8 mouse cellular contexts compared by ENCODE assay signal in the genomic region with DNA sequence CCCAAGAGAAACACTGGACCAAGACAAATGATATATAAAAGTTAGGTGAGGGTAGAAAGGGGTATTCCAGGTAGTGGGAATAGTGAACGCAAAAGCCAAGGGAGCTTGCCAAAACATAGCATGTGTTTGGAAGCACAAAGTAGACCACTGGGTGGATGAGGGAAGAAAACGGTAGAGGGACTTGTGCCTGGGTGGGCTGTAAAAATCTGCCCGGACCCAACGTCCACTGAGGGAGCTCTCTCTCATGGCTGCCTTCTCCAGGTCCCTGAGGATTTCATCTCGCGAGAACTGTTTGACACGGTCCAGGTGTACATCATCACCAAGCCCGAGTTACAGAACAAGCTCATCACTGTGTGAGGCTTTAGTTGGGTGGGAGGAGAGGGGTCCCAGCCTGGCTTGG. TPM values are rescaled to one million over a fixed set of nuclear protein-coding genes. Genes with fewer than 3 reads are reported as not detected.
DNase-seq lines count a peak whose midpoint lies in the region; ATAC-seq and TF ChIP-seq lines count a peak whose summit lies in the region.

No protein-coding gene starts in this region.

- TF ChIP-seq CTCF in lung, postnatal 0 days (IDR thresholded peaks at IDR 0.05): no peak

- H3K27ac ChIP-seq in lung, postnatal 0 days (ENCODE audit: low read length): no peak overlapping the region
- H3K27ac ChIP-seq in limb, embryonic 10.5 days: peak overlapping the region; percentile 75; the same call in 1 of the 2 replicates
- no peak overlapping the region for H3K27ac ChIP-seq in stomach, embryonic 15.5 days

- peaks cover 14% of the 10 kb centered on the region for H3K4me1 ChIP-seq in lung, postnatal 0 days (ENCODE audit: insufficient read depth, low read depth, low read length)
- peaks cover 51% of the 10 kb centered on the region for H3K4me1 ChIP-seq in limb, embryonic 10.5 days
- peaks cover 31% of the 10 kb centered on the region for H3K4me1 ChIP-seq in stomach, embryonic 15.5 days

- H3K4me2 ChIP-seq in lung, postnatal 0 days (replicated peaks; ENCODE audit: low read depth, low read length): peak overlapping the region; percentile 60
- peak overlapping the region; percentile 90 for H3K4me2 ChIP-seq in stomach, embryonic 15.5 days

- H3K27me3 ChIP-seq in lung, postnatal 0 days (replicated peaks; ENCODE audit: insufficient read depth, low read length): no peaks in the 10 kb centered on the region
- 0 out of 2 replicates have a peak, but pooled peaks cover 2% of the 10 kb centered on the region for H3K27me3 ChIP-seq in limb, embryonic 10.5 days (ENCODE audit: low read depth, poor library complexity, severe bottlenecking)
- no peaks in the 10 kb centered on the region for H3K27me3 ChIP-seq in stomach, embryonic 15.5 days (replicated peaks)

- 26% methylated on average over 8 of the region's 8 CpGs for WGBS in lung, postnatal 0 days
- 50% methylated on average over 8 of the region's 8 CpGs for WGBS in limb, embryonic 10.5 days
- WGBS in stomach, embryonic 15.5 days: 31% methylated on average over 8 of the region's 8 CpGs

- H3K9me3 ChIP-seq in lung, postnatal 0 days (ENCODE audit: low read length): no peaks in the 10 kb centered on the region
- H3K9me3 ChIP-seq in limb, embryonic 10.5 days (replicated peaks): no peaks in the 10 kb centered on the region
- H3K9me3 ChIP-seq in stomach, embryonic 15.5 days: no peaks in the 10 kb centered on the region

- H3K36me3 ChIP-seq in lung, postnatal 0 days (ENCODE audit: insufficient read depth, low read length): peaks cover 28% of the 10 kb centered on the region
- peaks cover 50% of the 10 kb centered on the region for H3K36me3 ChIP-seq in limb, embryonic 10.5 days
- H3K36me3 ChIP-seq in stomach, embryonic 15.5 days: peaks cover 30% of the 10 kb centered on the region

- H3K4me3 ChIP-seq in lung, postnatal 0 days (ENCODE audit: low read depth, low read length): peak overlapping the region; percentile 70
- peak overlapping the region; percentile 68 for H3K4me3 ChIP-seq in limb, embryonic 10.5 days
- H3K4me3 ChIP-seq in stomach, embryonic 15.5 days (replicated peaks): peak overlapping the region; percentile 71

- ATAC-seq in lung, postnatal 0 days: no peak
- ATAC-seq in stomach, embryonic 15.5 days (ENCODE audit: insufficient read depth, low FRiP score, low read depth): no peak

- TF ChIP-seq EP300 in lung, postnatal 0 days (IDR thresholded peaks at IDR 0.05): no peak

- peak; percentile 66 for DNase-seq in cerebellum, adult 11-12 months
- no peak for DNase-seq in cerebellum, postnatal 4 days (ENCODE audit: low spot score in 2 of 2)
- no peak for DNase-seq in lung, postnatal 0 days (ENCODE audit: low spot score)
- DNase-seq in lung, postnatal 4 days: no peak
- DNase-seq in limb, embryonic 10.5 days (ENCODE audit: low spot score): no peak
- no peak for DNase-seq in thymus, adult 18-20 months
- DNase-seq in ovary, postnatal 14 days (ENCODE audit: low spot score): no peak

- peak overlapping the region; percentile 37; the same call in 1 of the 2 replicates for H3K9ac ChIP-seq in lung, postnatal 0 days (replicated peaks; ENCODE audit: low read depth)
- H3K9ac ChIP-seq in stomach, embryonic 15.5 days: peak overlapping the region; percentile 39; the same call in 1 of the 2 replicates

RNA-seq across cellular contexts. Expression of a gene that starts 0.7 kb away (rescaled TPM):
- 24.7 and 28.0 TPM in 2 replicates for polyA plus RNA-seq in lung, postnatal 0 days (2015; fragmentation: Nextera tagmentation; extraction: Ambion mirVana)
- polyA plus RNA-seq in limb, embryonic 10.5 days (2016; fragmentation: Nextera tagmentation; extraction: Ambion mirVana): 34.0 and 37.3 TPM in 2 replicates
- 39.1 and 39.7 TPM in 2 replicates for polyA plus RNA-seq in stomach, embryonic 15.5 days (2015; fragmentation: Nextera tagmentation; extraction: Ambion mirVana)

RNA-seq across cellular contexts. Expression of a gene that starts 0.7 kb away (rescaled TPM):
- polyA plus RNA-seq in lung, postnatal 0 days (2015; fragmentation: Nextera tagmentation; extraction: Ambion mirVana): 29.7 and 34.7 TPM in 2 replicates
- polyA plus RNA-seq in limb, embryonic 10.5 days (2016; fragmentation: Nextera tagmentation; extraction: Ambion mirVana): 13.2 and 15.8 TPM in 2 replicates
- 26.6 and 31.3 TPM in 2 replicates for polyA plus RNA-seq in stomach, embryonic 15.5 days (2015; fragmentation: Nextera tagmentation; extraction: Ambion mirVana)

RNA-seq across cellular contexts. Expression of a gene that starts 4.4 kb away (rescaled TPM):
- 9.1 and 10.7 TPM in 2 replicates for polyA plus RNA-seq in lung, postnatal 0 days (2015; fragmentation: Nextera tagmentation; extraction: Ambion mirVana)
- 0.25 and 0.33 TPM in 2 replicates for polyA plus RNA-seq in limb, embryonic 10.5 days (2016; fragmentation: Nextera tagmentation; extraction: Ambion mirVana)
- 0.63 and 0.94 TPM in 2 replicates for polyA plus RNA-seq in stomach, embryonic 15.5 days (2015; fragmentation: Nextera tagmentation; extraction: Ambion mirVana)

RNA-seq across cellular contexts. Expression of a gene that starts 8.6 kb away (rescaled TPM):
- 86.1 and 97.7 TPM in 2 replicates for polyA plus RNA-seq in lung, postnatal 0 days (2015; fragmentation: Nextera tagmentation; extraction: Ambion mirVana)
- 55.3 and 57.4 TPM in 2 replicates for polyA plus RNA-seq in limb, embryonic 10.5 days (2016; fragmentation: Nextera tagmentation; extraction: Ambion mirVana)
- polyA plus RNA-seq in stomach, embryonic 15.5 days (2015; fragmentation: Nextera tagmentation; extraction: Ambion mirVana): 53.9 and 58.0 TPM in 2 replicates

RNA-seq across cellular contexts. Expression of a gene that starts 9.0 kb away (rescaled TPM):
- polyA plus RNA-seq in lung, postnatal 0 days (2015; fragmentation: Nextera tagmentation; extraction: Ambion mirVana): 48.4 and 48.5 TPM in 2 replicates
- 41.3 and 43.5 TPM in 2 replicates for polyA plus RNA-seq in limb, embryonic 10.5 days (2016; fragmentation: Nextera tagmentation; extraction: Ambion mirVana)
- polyA plus RNA-seq in stomach, embryonic 15.5 days (2015; fragmentation: Nextera tagmentation; extraction: Ambion mirVana): 43.2 and 45.7 TPM in 2 replicates
